Mouse (Mus musculus): ENCODE results near the gene Cenpm. TPM values are rescaled to one million over a fixed set of nuclear protein-coding genes. Genes with fewer than 3 reads are reported as not detected.
A peak's percentile ranks its signal among the peaks of the same experiment; 100 is the strongest.

The Cenpm gene
- polyA plus RNA-seq (2015; fragmentation: Nextera tagmentation; extraction: Ambion mirVana), result 20.0 and 22.0 TPM in 2 replicates

GRCm38 (mm10) chr15:82244115-82244804 lies at the start of gene Cenpm:
Gene Cenpm, minus strand, starts transcription at chr15:82244748.
- H3K4me2 ChIP-seq, result peak within 1 kb of the TSS; percentile 92
- ATAC-seq (ENCODE audit: low FRiP score), result peak; percentile 98
- peak within 1 kb of the TSS; percentile 76 for H3K27ac ChIP-seq
- H3K9me3 ChIP-seq, result no peaks in the 10 kb centered on the region
- under 1% methylated on average over 65 of the region's 65 CpGs for WGBS
- peak within 1 kb of the TSS; percentile 73 for H3K9ac ChIP-seq
- peak within 1 kb of the TSS; percentile 74 for H3K4me3 ChIP-seq
- H3K36me3 ChIP-seq, result no peaks in the 10 kb centered on the region
- H3K4me1 ChIP-seq (replicated peaks), result peaks cover 13% of the 10 kb centered on the region
- H3K27me3 ChIP-seq, result no peaks in the 10 kb centered on the region

- Histone ChIP-seq H3K9ac (no peak overlapping the region), H3K4me2 (no peak overlapping the region), H3K36me3 (peaks cover 38% of the 10 kb centered on the region), H3K27ac (peak overlapping the region; percentile 78; the same call in 1 of the 2 replicates), H3K9me3 (no peaks in the 10 kb centered on the region), H3K4me1 (replicated peaks) (peaks cover 24% of the 10 kb centered on the region), H3K4me3 (no peak overlapping the region), H3K27me3 (0 out of 2 replicates have a peak, but pooled peaks cover 3% of the 10 kb centered on the region)
- 0 out of 2 replicates have a peak, but pooled peaks have one; percentile 12 for ATAC-seq (ENCODE audit: low FRiP score)
- 42% methylated on average over 8 of the region's 8 CpGs for WGBS
These were observed 49.5 kb upstream of the Cenpm start for GRCm38 (mm10) chr15:82294059-82294458.

- Histone ChIP-seq H3K4me3 (no peak overlapping the region), H3K9ac (0 out of 2 replicates have a peak overlapping the region, but pooled peaks have one; percentile 24), H3K27ac (peak overlapping the region; percentile 78), H3K4me2 (peak overlapping the region; percentile 31), H3K4me1 (replicated peaks) (peaks cover 24% of the 10 kb centered on the region), H3K9me3 (no peaks in the 10 kb centered on the region), H3K27me3 (no peaks in the 10 kb centered on the region), H3K36me3 (peaks cover 46% of the 10 kb centered on the region)
- WGBS, result 5% methylated on average over 7 of the region's 7 CpGs
- ATAC-seq (ENCODE audit: low FRiP score), result peak; percentile 86
These were observed 48.7 kb upstream of the Cenpm start for GRCm38 (mm10) chr15:82293271-82293711.

GRCm38 (mm10) chr15:82292851-82293250 lies 48.3 kb upstream of the Cenpm start:
- Histone ChIP-seq H3K27ac (peak overlapping the region; percentile 78), H3K4me3 (no peak overlapping the region), H3K4me1 (replicated peaks) (peaks cover 24% of the 10 kb centered on the region), H3K36me3 (peaks cover 50% of the 10 kb centered on the region), H3K4me2 (peak overlapping the region; percentile 31), H3K27me3 (no peaks in the 10 kb centered on the region), H3K9me3 (no peaks in the 10 kb centered on the region), H3K9ac (0 out of 2 replicates have a peak overlapping the region, but pooled peaks have one; percentile 24)
- 17% methylated on average over 5 of the region's 5 CpGs for WGBS
- peak; percentile 44 for ATAC-seq (ENCODE audit: low FRiP score)

- no peak overlapping the region for H3K27ac ChIP-seq
- H3K27me3 ChIP-seq, result no peaks in the 10 kb centered on the region
- no peaks in the 10 kb centered on the region for H3K9me3 ChIP-seq
- peaks cover 75% of the 10 kb centered on the region for H3K36me3 ChIP-seq
- H3K4me1 ChIP-seq (replicated peaks), result peaks cover 24% of the 10 kb centered on the region
- no peak for ATAC-seq (ENCODE audit: low FRiP score)
- H3K4me2 ChIP-seq, result no peak overlapping the region
- WGBS, result 84% methylated on average over 7 of the region's 7 CpGs
- no peak overlapping the region for H3K9ac ChIP-seq
- no peak overlapping the region for H3K4me3 ChIP-seq
These were observed 45.7 kb upstream of the Cenpm start for GRCm38 (mm10) chr15:82290252-82290651.

GRCm38 (mm10) chr15:82286157-82286556 lies 41.6 kb upstream of the Cenpm start:
- H3K4me3 ChIP-seq, result no peak overlapping the region
- H3K27me3 ChIP-seq, result no peaks in the 10 kb centered on the region
- H3K9me3 ChIP-seq, result no peaks in the 10 kb centered on the region
- no peak overlapping the region for H3K27ac ChIP-seq
- peaks cover 95% of the 10 kb centered on the region for H3K36me3 ChIP-seq
- WGBS, result 68% methylated on average over 12 of the region's 12 CpGs
- H3K4me1 ChIP-seq (replicated peaks), result no peaks in the 10 kb centered on the region
- no peak overlapping the region for H3K9ac ChIP-seq
- ATAC-seq (ENCODE audit: low FRiP score), result no peak
- H3K4me2 ChIP-seq, result no peak overlapping the region

- H3K9me3 ChIP-seq, result no peaks in the 10 kb centered on the region
- peaks cover 79% of the 10 kb centered on the region for H3K36me3 ChIP-seq
- no peak for ATAC-seq (ENCODE audit: low FRiP score)
- no peak overlapping the region for H3K4me3 ChIP-seq
- no peak overlapping the region for H3K9ac ChIP-seq
- H3K27me3 ChIP-seq, result no peaks in the 10 kb centered on the region
- WGBS, result 90% methylated on average over 4 of the region's 4 CpGs
- peaks cover 31% of the 10 kb centered on the region for H3K4me1 ChIP-seq (replicated peaks)
- no peak overlapping the region for H3K4me2 ChIP-seq
- H3K27ac ChIP-seq, result no peak overlapping the region
These were observed 36.1 kb upstream of the Cenpm start for GRCm38 (mm10) chr15:82280638-82281037.

- Histone ChIP-seq H3K27me3 (peaks cover 16% of the 10 kb centered on the region), H3K36me3 (peaks cover 48% of the 10 kb centered on the region), H3K27ac (peak overlapping the region; percentile 19), H3K9me3 (no peaks in the 10 kb centered on the region), H3K4me1 (replicated peaks) (peaks cover 44% of the 10 kb centered on the region), H3K4me3 (peak overlapping the region; percentile 81), H3K4me2 (peak overlapping the region; percentile 95), H3K9ac (peak overlapping the region; percentile 98)
- WGBS, result 70% methylated on average over 5 of the region's 5 CpGs
- ATAC-seq (ENCODE audit: low FRiP score), result no peak
These were observed 33.0 kb upstream of the Cenpm start for GRCm38 (mm10) chr15:82277591-82277990.

- ATAC-seq (ENCODE audit: low FRiP score), result peak; percentile 75
- H3K4me1 ChIP-seq (replicated peaks), result peaks cover 61% of the 10 kb centered on the region
- WGBS, result under 1% methylated on average over 57 of the region's 86 CpGs
These were observed 30.7 kb upstream of the Cenpm start for GRCm38 (mm10) chr15:82274927-82275901.

GRCm38 (mm10) chr15:82274593-82274926 lies 30.0 kb upstream of the Cenpm start, which contains the start of gene Sept3:
Gene Sept3, plus strand, starts transcription at chr15:82274893.
- Histone ChIP-seq H3K27ac (peak within 1 kb of the TSS; percentile 99), H3K36me3 (peaks cover 22% of the 10 kb centered on the region), H3K4me3 (peak within 1 kb of the TSS; percentile 81), H3K4me1 (replicated peaks) (peaks cover 61% of the 10 kb centered on the region), H3K9ac (peak within 1 kb of the TSS; percentile 98), H3K27me3 (peaks cover 26% of the 10 kb centered on the region), H3K9me3 (no peaks in the 10 kb centered on the region), H3K4me2 (peak within 1 kb of the TSS; percentile 95)
- 26% methylated on average over 6 of the region's 6 CpGs for WGBS
- no peak for ATAC-seq (ENCODE audit: low FRiP score)

More at GRCm38 (mm10) chr15:82274927-82275901, 30.7 kb upstream of the Cenpm start:
- Histone ChIP-seq H3K9me3 (no peaks in the 10 kb centered on the region), H3K27ac (peak overlapping the region; percentile 99), H3K36me3 (peaks cover 28% of the 10 kb centered on the region), H3K4me3 (peak overlapping the region; percentile 81), H3K4me2 (peak overlapping the region; percentile 95), H3K27me3 (peaks cover 26% of the 10 kb centered on the region), H3K9ac (peak overlapping the region; percentile 98)

- Histone ChIP-seq H3K4me1 (replicated peaks) (peaks cover 64% of the 10 kb centered on the region), H3K27ac (no peak overlapping the region), H3K9ac (no peak overlapping the region), H3K4me3 (no peak overlapping the region), H3K9me3 (no peaks in the 10 kb centered on the region), H3K27me3 (peaks cover 26% of the 10 kb centered on the region), H3K4me2 (no peak overlapping the region), H3K36me3 (peaks cover under 1% of the 10 kb centered on the region; the same call in 1 of the 2 replicates)
- ATAC-seq (ENCODE audit: low FRiP score), result no peak
- 88% methylated on average over 6 of the region's 6 CpGs for WGBS
These were observed 27.7 kb upstream of the Cenpm start for GRCm38 (mm10) chr15:82272295-82272694.

GRCm38 (mm10) chr15:82271201-82271600 lies 26.7 kb upstream of the Cenpm start:
- no peak overlapping the region for H3K9ac ChIP-seq
- ATAC-seq (ENCODE audit: low FRiP score), result no peak
- H3K9me3 ChIP-seq, result no peaks in the 10 kb centered on the region
- no peak overlapping the region for H3K4me3 ChIP-seq
- no peak overlapping the region for H3K4me2 ChIP-seq
- 3% methylated on average over 5 of the region's 5 CpGs for WGBS
- H3K4me1 ChIP-seq (replicated peaks), result peaks cover 53% of the 10 kb centered on the region
- peak overlapping the region; percentile 62; the same call in 1 of the 2 replicates for H3K27ac ChIP-seq
- peaks cover 26% of the 10 kb centered on the region for H3K27me3 ChIP-seq
- no peaks in the 10 kb centered on the region for H3K36me3 ChIP-seq

All from hindbrain, embryonic 13.5 days (tissue).